Mouse (Mus musculus): ENCODE data around the gene Clic1. TPM values are rescaled to one million over a fixed set of nuclear protein-coding genes. Genes with fewer than 3 reads are reported as not detected.

The Clic1 gene
- polyA plus RNA-seq, 1 experiment from 2014 or later = 83.9 TPM

- Histone ChIP-seq H3K27ac (ENCODE audit: low read depth, low read length) (no peak overlapping the region), H3K36me3 (ENCODE audit: control insufficient read depth, insufficient read depth, low read length) (peaks cover 47% of the 10 kb centered on the region), H3K4me1 (ENCODE audit: control insufficient read depth, insufficient read depth, low read length) (peaks cover 6% of the 10 kb centered on the region), H3K9me3 (ENCODE audit: control insufficient read depth, low read length) (no peaks in the 10 kb centered on the region), H3K4me3 (ENCODE audit: low read depth, low read length) (no peak overlapping the region), H3K9ac (ENCODE audit: low read length) (no peak overlapping the region), H3K4me2 (no peak overlapping the region), H3K27me3 (ENCODE audit: control insufficient read depth, insufficient read depth, low read length) (no peaks in the 10 kb centered on the region)
- WGBS = 95% methylated on average over 7 of the region's 7 CpGs
- ATAC-seq (ENCODE audit: low FRiP score) (no peak), DNase-seq (ENCODE audit: low spot score, missing footprints) (no peak)
Observed at GRCm38 (mm10) chr17:35007387-35007991, 42.3 kb upstream of the Clic1 start.

GRCm38 (mm10) chr17:35009586-35009985 is 40.2 kb upstream of the Clic1 start:
- H3K4me2 ChIP-seq = no peak overlapping the region
- H3K27ac ChIP-seq (ENCODE audit: low read depth, low read length) = no peak overlapping the region
- H3K9ac ChIP-seq (ENCODE audit: low read length) = no peak overlapping the region
- ATAC-seq (ENCODE audit: low FRiP score) (no peak), DNase-seq (ENCODE audit: low spot score, missing footprints) (no peak)
- H3K4me3 ChIP-seq (ENCODE audit: low read depth, low read length) = no peak overlapping the region
- 86% methylated on average over 7 of the region's 7 CpGs for WGBS
- H3K9me3 ChIP-seq (ENCODE audit: control insufficient read depth, low read length) = no peaks in the 10 kb centered on the region
- H3K27me3 ChIP-seq (ENCODE audit: control insufficient read depth, insufficient read depth, low read length) = no peaks in the 10 kb centered on the region
- no peaks in the 10 kb centered on the region for H3K4me1 ChIP-seq (ENCODE audit: control insufficient read depth, insufficient read depth, low read length)
- H3K36me3 ChIP-seq (ENCODE audit: control insufficient read depth, insufficient read depth, low read length) = peaks cover 62% of the 10 kb centered on the region

DNA sequence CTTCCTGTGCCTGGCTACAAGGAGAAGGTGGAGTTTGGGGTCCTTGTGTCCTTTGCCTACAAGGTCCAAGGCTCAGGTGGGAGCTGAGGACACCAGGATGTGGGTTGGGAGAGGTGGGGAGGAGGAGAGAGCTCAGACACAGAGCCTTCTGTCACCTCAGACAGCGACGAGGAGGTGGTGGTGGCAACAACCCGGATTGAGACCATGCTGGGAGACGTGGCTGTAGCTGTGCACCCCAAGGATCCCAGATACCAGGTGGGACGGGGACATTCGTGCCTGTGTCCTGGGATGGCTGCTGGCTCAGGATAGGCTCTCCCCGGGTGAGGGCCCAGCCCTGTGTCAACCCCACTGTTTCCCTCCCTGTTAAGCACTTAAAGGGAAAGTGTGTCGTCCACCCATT is 38.3 kb upstream of the Clic1 start:
- Histone ChIP-seq H3K4me2 (no peak overlapping the region), H3K9ac (ENCODE audit: low read length) (no peak overlapping the region), H3K27ac (ENCODE audit: low read depth, low read length) (no peak overlapping the region), H3K27me3 (ENCODE audit: control insufficient read depth, insufficient read depth, low read length) (no peaks in the 10 kb centered on the region), H3K9me3 (ENCODE audit: control insufficient read depth, low read length) (no peaks in the 10 kb centered on the region), H3K4me3 (ENCODE audit: low read depth, low read length) (no peak overlapping the region), H3K36me3 (ENCODE audit: control insufficient read depth, insufficient read depth, low read length) (peaks cover 58% of the 10 kb centered on the region), H3K4me1 (ENCODE audit: control insufficient read depth, insufficient read depth, low read length) (no peaks in the 10 kb centered on the region)
- 96% methylated on average over 8 of the region's 8 CpGs for WGBS
- no peak for ATAC-seq (ENCODE audit: low FRiP score)
- DNase-seq (ENCODE audit: low spot score, missing footprints) = no peak

DNA sequence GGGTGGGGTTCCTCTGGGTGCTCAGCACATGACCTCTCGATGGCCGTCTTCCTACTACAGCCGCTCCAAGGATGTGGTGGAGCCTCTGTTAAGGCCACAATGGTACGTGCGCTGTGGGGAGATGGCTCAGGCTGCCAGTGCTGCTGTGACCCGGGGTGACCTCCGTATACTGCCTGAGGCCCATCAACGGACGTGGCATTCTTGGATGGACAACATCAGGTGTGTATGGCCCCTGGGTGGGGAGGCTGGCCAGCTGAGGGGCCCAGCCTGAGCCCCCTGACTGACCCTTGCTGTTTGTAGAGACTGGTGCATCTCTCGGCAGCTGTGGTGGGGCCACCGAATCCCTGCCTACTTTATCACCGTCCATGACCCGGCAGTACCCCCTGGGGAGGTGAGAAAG is 37.3 kb upstream of the Clic1 start:
- no peaks in the 10 kb centered on the region for H3K9me3 ChIP-seq (ENCODE audit: control insufficient read depth, low read length)
- no peak overlapping the region for H3K27ac ChIP-seq (ENCODE audit: low read depth, low read length)
- no peak overlapping the region for H3K9ac ChIP-seq (ENCODE audit: low read length)
- 92% methylated on average over 13 of the region's 13 CpGs for WGBS
- H3K27me3 ChIP-seq (ENCODE audit: control insufficient read depth, insufficient read depth, low read length) = no peaks in the 10 kb centered on the region
- ATAC-seq (ENCODE audit: low FRiP score) (no peak), DNase-seq (ENCODE audit: low spot score, missing footprints) (no peak)
- H3K4me1 ChIP-seq (ENCODE audit: control insufficient read depth, insufficient read depth, low read length) = no peaks in the 10 kb centered on the region
- H3K4me3 ChIP-seq (ENCODE audit: low read depth, low read length) = no peak overlapping the region
- peaks cover 55% of the 10 kb centered on the region for H3K36me3 ChIP-seq (ENCODE audit: control insufficient read depth, insufficient read depth, low read length)
- H3K4me2 ChIP-seq = no peak overlapping the region

DNA sequence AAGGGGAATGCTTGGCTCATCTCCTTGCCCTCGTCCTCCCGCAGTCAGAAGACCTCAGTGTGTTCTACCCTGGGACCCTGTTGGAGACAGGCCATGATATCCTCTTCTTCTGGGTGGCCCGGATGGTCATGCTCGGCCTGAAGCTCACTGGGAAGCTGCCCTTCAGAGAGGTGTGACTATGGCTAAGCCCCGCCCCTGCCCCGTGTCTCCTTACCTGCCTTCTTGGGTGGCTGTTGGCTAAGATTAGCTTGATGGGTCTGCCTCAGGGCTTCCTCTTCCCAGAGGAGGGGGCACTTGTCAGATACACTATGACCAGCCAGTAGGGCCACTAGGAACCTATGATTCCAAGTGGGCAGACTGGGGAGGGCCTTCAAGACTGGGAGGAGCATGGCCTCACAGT is 36.5 kb upstream of the Clic1 start:
- ATAC-seq (ENCODE audit: low FRiP score) (no peak), DNase-seq (ENCODE audit: low spot score, missing footprints) (no peak)
- Histone ChIP-seq H3K4me3 (ENCODE audit: low read depth, low read length) (no peak overlapping the region), H3K27me3 (ENCODE audit: control insufficient read depth, insufficient read depth, low read length) (no peaks in the 10 kb centered on the region), H3K9me3 (ENCODE audit: control insufficient read depth, low read length) (no peaks in the 10 kb centered on the region), H3K4me1 (ENCODE audit: control insufficient read depth, insufficient read depth, low read length) (no peaks in the 10 kb centered on the region), H3K36me3 (ENCODE audit: control insufficient read depth, insufficient read depth, low read length) (peaks cover 53% of the 10 kb centered on the region), H3K9ac (ENCODE audit: low read length) (no peak overlapping the region), H3K4me2 (no peak overlapping the region), H3K27ac (ENCODE audit: low read depth, low read length) (no peak overlapping the region)
- 82% methylated on average over 6 of the region's 6 CpGs for WGBS

DNA sequence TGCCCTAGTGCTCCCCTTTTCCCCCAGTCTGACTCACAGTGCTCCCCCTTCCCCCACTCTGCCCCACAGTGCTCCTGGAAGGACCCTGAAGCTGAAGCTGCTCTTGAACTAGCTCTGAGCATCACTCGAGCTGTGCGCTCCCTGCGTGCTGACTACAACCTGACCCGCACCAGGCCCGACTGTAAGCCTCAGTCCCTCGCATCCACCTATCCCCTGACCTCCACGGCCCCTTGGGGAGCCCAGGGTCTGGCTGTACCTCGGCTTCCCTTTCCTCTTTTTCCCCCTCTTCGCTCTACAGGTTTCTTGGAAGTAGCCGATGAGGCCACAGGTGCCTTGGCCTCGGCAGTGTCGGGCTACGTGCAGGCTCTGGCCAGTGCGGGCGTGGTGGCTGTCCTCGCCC is 34.5 kb upstream of the Clic1 start:
- Histone ChIP-seq H3K9me3 (ENCODE audit: control insufficient read depth, low read length) (no peaks in the 10 kb centered on the region), H3K4me2 (no peak overlapping the region), H3K4me3 (ENCODE audit: low read depth, low read length) (no peak overlapping the region), H3K27me3 (ENCODE audit: control insufficient read depth, insufficient read depth, low read length) (no peaks in the 10 kb centered on the region), H3K4me1 (ENCODE audit: control insufficient read depth, insufficient read depth, low read length) (no peaks in the 10 kb centered on the region), H3K36me3 (ENCODE audit: control insufficient read depth, insufficient read depth, low read length) (peaks cover 47% of the 10 kb centered on the region), H3K9ac (ENCODE audit: low read length) (no peak overlapping the region), H3K27ac (ENCODE audit: low read depth, low read length) (no peak overlapping the region)
- no peak for ATAC-seq (ENCODE audit: low FRiP score)
- 93% methylated on average over 16 of the region's 16 CpGs for WGBS
- no peak for DNase-seq (ENCODE audit: low spot score, missing footprints)

- H3K9ac ChIP-seq (ENCODE audit: low read length) = no peak within 1 kb of the TSS
- H3K36me3 ChIP-seq (ENCODE audit: control insufficient read depth, insufficient read depth, low read length) = peaks cover 36% of the 10 kb centered on the region
- no peak; the same call in 1 of the 2 replicates for ATAC-seq (ENCODE audit: low FRiP score)
- peaks cover 1% of the 10 kb centered on the region for H3K4me1 ChIP-seq (ENCODE audit: control insufficient read depth, insufficient read depth, low read length)
- H3K4me3 ChIP-seq (ENCODE audit: low read depth, low read length) = no peak within 1 kb of the TSS
- no peak for DNase-seq (ENCODE audit: low spot score, missing footprints)
- no peak within 1 kb of the TSS for H3K27ac ChIP-seq (ENCODE audit: low read depth, low read length)
- H3K4me2 ChIP-seq = no peak within 1 kb of the TSS
- H3K27me3 ChIP-seq (ENCODE audit: control insufficient read depth, insufficient read depth, low read length) = no peaks in the 10 kb centered on the region
- WGBS = 85% methylated on average over 12 of the region's 12 CpGs
- no peaks in the 10 kb centered on the region for H3K9me3 ChIP-seq (ENCODE audit: control insufficient read depth, low read length)
Observed at GRCm38 (mm10) chr17:35016376-35016775, 33.4 kb upstream of the Clic1 start, which contains the start of gene Vwa7. Gene Vwa7, plus strand, starts transcription at chr17:35016579.

DNA sequence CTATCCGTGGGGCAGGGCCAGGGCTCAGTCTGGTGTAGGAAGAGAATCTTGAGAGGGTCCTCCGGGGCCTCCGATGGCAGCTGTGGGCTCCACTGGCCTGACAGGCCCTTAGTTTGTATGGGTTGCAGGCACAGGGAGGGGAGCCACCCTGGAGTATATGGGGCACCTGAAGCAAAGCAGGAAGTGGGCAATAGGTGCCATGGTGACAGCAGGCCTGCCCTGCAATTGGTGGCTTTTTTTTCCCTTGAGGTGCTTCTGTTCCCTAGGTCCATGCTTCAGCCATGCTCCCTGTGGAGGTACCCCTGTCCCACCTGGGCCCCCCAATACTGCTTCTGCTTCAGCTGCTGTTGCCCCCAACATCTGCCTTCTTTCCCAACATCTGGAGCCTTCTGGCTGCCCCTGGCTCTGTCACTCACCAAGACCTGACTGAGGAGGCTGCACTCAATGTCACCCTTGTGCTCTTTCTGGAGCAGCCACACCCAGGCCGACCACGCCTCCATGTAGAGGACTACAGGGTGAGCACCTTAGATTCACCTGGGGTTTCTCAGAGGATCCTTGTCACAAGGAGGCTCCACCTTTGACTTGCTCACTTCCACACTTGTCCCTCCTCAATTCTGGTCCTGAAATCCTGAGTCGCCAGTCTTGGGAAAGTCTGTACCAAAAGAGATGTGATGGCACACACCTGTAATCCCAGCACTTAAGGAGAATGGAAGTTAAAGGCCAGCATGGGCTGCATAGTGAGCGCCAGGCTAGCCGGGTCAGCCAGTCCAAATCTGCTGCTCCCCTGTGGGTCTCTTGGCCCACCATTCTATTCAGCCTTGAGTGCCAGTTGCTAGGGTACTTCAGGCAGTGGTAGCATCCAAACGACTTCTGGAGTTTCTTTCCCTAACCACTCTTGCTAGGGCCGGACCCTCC is 32.7 kb upstream of the Clic1 start:
- no peak for ATAC-seq (ENCODE audit: low FRiP score)
- H3K36me3 ChIP-seq (ENCODE audit: control insufficient read depth, insufficient read depth, low read length) = peaks cover 31% of the 10 kb centered on the region
- H3K9ac ChIP-seq (ENCODE audit: low read length) = no peak overlapping the region
- H3K4me2 ChIP-seq = no peak overlapping the region
- no peak overlapping the region for H3K27ac ChIP-seq (ENCODE audit: low read depth, low read length)
- 85% methylated on average over 10 of the region's 10 CpGs for WGBS
- H3K4me1 ChIP-seq (ENCODE audit: control insufficient read depth, insufficient read depth, low read length) = peaks cover 6% of the 10 kb centered on the region
- H3K4me3 ChIP-seq (ENCODE audit: low read depth, low read length) = no peak overlapping the region
- H3K9me3 ChIP-seq (ENCODE audit: control insufficient read depth, low read length) = no peaks in the 10 kb centered on the region
- H3K27me3 ChIP-seq (ENCODE audit: control insufficient read depth, insufficient read depth, low read length) = no peaks in the 10 kb centered on the region
- no peak for DNase-seq (ENCODE audit: low spot score, missing footprints)

- H3K4me1 ChIP-seq (ENCODE audit: control insufficient read depth, insufficient read depth, low read length) = peaks cover 6% of the 10 kb centered on the region
- 73% methylated on average over 14 of the region's 14 CpGs for WGBS
- H3K27me3 ChIP-seq (ENCODE audit: control insufficient read depth, insufficient read depth, low read length) = no peaks in the 10 kb centered on the region
- DNase-seq (ENCODE audit: low spot score, missing footprints) = no peak
- H3K4me3 ChIP-seq (ENCODE audit: low read depth, low read length) = no peak overlapping the region
- ATAC-seq (ENCODE audit: low FRiP score) = no peak
- H3K27ac ChIP-seq (ENCODE audit: low read depth, low read length) = no peak overlapping the region
- no peaks in the 10 kb centered on the region for H3K9me3 ChIP-seq (ENCODE audit: control insufficient read depth, low read length)
- H3K36me3 ChIP-seq (ENCODE audit: control insufficient read depth, insufficient read depth, low read length) = peaks cover 27% of the 10 kb centered on the region
- H3K4me2 ChIP-seq = no peak overlapping the region
- H3K9ac ChIP-seq (ENCODE audit: low read length) = no peak overlapping the region
Observed at GRCm38 (mm10) chr17:35017706-35018030, 32.1 kb upstream of the Clic1 start.
